Mouse (Mus musculus): Measurements from ENCODE around the gene Slc9a8. TPM values are rescaled to one million over a fixed set of nuclear protein-coding genes. Genes with fewer than 3 reads are reported as not detected.

The Slc9a8 gene
- total RNA-seq, 2 experiments from 2014 or later, result 21.8 to 23.9 TPM

DNA sequence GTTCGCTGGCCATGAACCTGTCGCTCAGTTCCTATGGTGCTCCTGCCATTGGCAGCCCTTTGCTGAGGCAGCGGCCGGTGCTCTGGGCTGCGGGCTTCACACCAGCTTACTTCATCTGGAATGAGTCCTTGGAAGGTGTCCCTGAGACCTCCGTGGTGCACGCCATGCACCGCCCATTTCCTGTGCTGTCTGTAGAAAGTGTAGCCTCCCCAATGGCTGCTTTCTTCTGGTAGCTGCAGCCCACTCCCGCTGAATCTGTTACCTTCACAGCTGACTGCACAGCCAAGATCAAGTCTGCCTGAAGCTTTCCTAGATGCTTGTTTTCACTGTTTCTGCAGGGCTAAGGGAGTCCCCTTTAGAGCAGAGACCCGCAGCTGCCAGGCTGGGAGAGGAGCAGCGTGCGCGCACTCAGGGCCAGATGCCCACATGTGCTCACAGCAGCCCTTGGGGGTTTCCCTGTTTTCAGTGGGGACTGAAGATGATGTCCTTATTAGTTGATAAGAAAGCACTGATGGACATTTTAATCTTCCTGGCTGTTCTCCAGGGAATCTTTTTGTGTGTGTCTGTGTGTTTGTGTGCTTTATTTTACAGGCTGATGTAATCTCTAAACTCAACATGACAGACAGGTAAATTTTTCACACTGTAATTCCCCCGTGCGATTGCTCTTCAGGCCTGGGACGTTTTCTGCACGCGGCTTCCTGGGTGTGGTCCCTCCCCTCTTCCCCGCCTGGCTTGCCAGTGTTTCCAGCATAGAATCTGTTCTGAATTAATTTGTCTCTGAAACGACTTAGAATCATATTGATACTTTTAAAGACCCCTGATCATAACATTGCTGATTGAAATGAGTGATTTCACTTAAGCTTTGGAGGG, 24.6 kb downstream of the Slc9a8 start:
- intact Hi-C loops (cut with DNase I), result no loop called here
- DNase-seq (ENCODE audit: low spot score), result no peak

DNA sequence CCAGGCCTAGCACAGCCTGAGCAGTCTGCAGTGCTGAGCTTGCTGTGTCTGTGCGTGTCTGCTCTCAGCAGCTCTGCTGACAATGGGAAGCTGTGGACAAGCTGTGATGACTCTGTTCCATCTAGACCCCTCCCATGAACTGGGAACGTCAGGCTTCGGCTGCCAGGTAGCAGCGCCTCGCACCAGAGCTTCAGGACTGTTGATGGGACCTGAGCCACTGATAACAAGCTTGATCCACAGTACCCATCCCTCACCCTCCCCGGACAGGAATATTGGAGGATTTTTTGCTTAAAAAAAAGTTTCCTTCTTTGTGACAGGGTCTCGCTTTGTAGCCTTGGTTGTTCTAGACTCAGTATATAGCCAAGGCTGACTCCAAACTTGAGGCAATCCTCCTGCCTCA, 25.7 kb downstream of the Slc9a8 start:
- DNase-seq (ENCODE audit: low spot score), result no peak
- intact Hi-C loops (cut with DNase I), result no loop called here

DNA sequence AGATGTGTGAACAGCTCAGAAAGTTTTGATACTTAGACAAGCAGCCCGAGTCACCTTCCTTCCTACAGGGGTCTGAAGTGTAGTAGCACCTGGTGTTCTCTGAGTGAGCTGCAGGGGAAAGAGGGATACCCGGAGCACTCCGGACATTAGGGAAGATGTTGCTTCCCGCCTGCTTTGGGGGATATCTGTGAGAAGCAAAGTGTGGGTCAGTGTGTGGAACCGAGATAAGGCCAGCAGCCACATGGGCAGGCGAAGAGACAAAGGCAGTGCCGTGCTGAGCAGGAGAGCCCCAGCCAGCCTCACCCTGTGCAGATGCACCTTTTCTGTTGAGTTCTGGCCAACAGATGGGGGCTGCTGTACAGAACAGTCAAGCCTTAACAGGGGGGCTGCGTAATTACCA, 26.1 kb downstream of the Slc9a8 start:
- DNase-seq (ENCODE audit: low spot score), result no peak
- intact Hi-C loops (cut with DNase I), result no loop called here

DNA sequence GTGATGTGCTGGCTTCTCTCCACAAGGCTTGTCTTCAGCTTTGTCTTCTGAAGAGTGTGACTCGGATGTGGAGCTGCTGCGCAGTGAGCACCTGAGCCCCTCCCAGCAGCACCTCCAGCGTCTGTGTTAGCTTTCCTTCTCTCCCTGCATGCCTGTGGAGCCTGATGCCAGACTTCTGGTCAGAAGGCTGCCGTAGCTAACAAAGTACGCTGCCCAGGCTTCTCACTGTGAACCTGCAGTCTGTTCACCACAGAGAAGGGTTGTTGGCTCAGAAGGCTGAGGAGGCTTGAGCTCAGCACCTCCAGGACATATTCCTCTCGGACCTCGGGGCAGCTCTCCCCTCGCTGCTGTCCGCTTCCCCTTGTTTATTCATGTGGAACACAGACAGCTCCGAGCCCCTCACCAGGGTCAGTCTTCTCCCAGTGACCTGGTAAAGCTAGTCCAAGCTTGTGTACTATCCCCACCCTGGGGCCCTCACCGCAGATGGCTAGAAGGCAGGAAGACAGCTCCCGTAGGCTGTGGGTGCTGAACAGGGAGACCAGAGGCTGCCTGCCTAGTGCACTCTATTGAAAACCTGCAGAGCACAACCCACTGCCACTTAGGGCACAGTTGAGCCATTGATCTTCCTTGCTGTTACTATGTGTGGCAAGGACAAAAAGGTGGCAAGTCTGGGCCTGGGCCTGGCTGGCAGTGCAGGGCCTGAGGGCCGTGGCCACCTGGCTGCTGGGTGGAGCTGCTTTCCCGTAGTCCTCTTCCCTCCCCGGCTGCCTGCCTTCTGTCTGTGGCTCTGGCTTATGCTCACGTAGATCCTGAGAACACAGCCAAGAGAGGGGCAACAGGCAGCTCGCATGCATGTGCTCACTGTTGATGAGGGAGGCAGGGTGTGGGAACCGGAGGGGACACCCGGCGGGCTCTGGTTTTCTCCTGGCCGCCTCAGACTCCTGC, 28.1 kb downstream of the Slc9a8 start:
- no peak for DNase-seq (ENCODE audit: low spot score)
- intact Hi-C loops (cut with DNase I), result no loop called here

DNA sequence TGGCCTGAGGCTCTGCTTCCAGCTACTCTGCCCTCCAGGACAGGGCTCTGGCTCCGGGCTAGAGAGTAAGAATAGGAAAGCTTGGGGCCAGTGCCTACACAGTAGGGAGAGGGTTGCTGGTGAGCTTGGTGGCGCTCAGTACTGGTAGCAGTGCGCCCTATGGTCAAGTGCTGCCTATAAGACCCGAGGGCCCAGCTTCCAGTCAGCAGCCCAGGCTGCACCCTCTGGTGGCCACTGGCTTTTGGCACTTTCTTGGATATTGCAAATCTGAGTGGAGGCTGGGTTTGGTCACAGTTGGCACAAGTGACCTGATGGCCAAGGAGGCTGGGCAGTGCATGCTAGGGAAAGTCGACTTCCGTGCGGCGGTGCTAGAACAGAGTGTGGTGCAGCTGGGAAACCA, 29.1 kb downstream of the Slc9a8 start:
- no peak for DNase-seq (ENCODE audit: low spot score)

DNA sequence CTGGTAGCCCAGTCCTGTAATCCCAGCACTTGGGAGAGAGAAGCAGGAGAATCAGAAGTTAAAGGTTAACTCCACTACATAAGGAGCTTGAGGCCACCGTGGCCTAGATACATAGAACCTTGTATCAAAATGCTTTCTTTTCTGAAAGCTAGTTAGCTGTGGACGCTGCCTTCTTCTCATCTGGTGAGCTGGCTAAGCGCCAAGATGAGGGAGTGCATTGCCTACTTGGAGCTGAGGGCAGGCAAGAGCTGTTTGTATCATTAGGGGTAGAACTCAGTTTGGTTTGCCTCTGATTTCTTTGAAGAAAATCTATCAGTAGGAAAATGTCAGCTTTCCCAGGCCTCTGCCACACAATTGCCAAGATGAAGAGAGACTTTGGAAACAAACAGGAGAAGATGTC, 32.3 kb downstream of the Slc9a8 start:
- no peak for DNase-seq (ENCODE audit: low spot score)
- intact Hi-C loops (cut with DNase I), result no loop called here

More for the DNA sequence above, 29.1 kb downstream of the Slc9a8 start:
- intact Hi-C loops (cut with DNase I), result no loop called here

DNA sequence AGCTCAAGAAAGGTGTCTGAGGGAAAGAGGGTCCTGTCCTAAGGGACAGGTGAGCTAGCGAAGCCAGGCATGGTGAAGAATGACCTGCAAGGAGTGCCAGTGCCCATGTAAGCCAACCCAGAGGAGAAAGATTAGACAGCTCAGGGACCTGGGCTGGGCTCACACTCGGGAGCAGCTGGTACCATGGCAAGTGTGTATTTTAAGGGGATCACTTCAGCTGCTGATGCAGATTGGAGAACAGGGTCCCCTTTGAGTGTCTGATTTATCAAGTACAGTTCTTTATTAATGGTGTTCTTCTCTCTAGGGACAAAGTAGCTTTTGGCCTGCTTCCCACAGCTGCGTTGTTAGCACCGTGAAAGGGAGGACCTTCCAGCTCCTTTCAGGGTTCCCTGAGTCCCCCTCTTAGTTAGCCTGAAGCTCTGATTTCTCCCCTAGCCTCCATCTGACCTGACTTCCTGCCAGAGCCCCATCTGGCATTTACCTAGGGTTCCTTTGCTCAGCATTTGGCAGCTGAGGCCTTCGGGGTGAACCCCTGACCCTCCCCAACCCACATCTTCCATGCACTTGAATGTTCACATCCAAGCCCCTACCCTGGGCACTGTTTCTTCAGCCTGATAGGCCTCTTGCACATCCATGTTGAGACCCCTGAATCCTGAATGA, 35.0 kb downstream of the Slc9a8 start:
- intact Hi-C loops (cut with DNase I), result no loop called here
- no peak for DNase-seq (ENCODE audit: low spot score)

DNA sequence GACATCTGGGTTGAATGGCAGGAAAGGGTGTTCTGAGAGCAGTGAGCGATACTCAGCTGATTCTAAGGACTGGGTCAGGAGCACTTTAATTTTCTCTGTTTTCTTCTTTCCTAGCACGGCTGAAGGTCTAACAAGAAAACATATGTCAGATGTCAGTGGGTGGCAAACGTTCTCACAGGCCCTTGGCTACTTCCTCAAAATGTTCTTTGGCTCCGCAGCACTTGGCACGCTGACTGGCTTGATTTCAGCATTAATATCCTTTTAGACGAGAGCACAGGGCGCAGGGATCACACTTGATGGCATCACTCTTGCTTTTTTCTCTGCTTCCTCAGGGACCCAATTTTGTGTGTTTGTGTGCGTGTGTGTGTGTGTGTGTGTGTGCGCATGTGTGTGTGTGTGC, 35.7 kb downstream of the Slc9a8 start:
- no peak for DNase-seq (ENCODE audit: low spot score)
- intact Hi-C loops (cut with DNase I), result no loop called here

DNA sequence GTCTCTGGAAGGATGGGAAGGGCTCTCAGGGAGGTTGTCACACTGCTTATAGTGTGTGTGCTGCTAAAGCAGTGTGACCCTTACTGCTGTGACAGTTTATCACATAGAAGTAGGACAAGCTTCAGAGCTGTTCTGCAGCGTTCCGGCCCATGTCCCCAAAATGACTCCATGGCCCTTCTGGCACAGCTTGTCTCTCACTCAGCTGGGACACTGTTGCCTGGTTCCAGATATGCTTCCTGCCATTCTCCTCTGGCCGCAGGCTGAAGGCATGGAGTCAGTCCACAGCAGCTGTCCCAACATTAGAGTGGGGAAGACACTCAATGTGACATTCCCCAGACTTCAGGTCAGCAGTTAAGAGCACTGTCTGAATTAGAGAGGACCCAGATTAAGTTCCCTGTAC, 37.0 kb downstream of the Slc9a8 start:
- intact Hi-C loops (cut with DNase I), result no loop called here
- DNase-seq (ENCODE audit: low spot score), result no peak

DNA sequence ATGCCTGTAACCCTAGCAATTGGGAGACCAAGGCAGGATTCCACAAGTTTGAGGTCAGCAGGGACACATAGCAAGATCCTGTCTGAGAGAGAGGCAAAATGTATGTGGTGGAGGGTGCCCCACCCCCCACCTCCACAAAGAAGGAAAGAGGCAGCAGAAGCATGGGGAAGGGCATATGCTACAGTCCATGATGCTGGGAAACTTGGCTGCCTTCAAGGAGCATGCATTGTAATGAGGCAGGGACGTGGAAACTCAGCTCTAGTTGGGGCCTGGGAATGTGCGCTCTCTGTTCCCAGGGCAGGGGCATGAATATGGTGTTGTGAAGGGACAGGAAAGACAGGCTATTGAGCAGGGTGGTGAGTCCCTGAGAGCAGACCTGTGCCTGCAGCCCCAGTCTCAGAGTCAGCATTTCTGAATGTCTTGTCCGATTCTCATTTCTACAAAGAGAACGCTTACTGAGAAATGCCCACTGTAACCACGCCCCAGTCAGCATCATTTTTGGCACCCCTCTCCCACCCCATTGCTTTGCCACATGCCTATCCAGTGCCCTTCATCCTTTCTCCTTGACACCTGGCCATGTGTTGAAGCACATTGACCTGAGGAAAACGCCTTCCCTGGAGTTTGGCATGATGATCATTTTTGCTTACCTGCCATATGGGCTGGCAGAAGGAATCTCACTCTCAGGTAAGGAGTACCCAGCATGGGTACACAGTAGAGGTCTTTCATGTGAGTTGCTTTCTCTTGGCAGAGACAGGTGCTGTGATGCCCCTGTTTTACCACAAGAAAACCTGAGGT, 37.8 kb downstream of the Slc9a8 start:
- no peak for DNase-seq (ENCODE audit: low spot score)
- intact Hi-C loops (cut with DNase I), result no loop called here

DNA sequence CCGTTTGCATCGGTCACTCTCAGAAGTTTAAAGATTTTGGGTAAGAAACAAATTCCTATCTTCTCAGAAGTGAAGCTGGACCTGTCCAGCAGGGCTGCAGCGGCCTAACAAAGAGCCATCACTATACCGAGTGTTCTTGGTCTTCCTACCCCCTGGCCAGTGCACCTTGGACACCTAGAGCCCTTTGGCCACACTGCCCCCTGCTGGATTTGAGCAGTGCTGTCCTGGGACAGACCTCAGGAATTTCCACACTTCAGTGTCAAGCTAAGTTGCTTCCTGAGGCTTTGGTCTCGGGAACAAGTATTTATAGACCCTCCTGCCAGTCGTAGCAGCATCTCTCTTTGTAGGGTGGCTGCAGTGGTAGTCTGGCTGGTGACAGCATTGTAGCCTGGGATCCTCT, 41.4 kb downstream of the Slc9a8 start:
- intact Hi-C loops (cut with DNase I), result loop anchor here (2.0 to 5.0 kb wide), 2 partner anchors 182 to 241 kb away; no protein-coding TSS in a partner anchor
- DNase-seq (ENCODE audit: low spot score), result no peak

DNA sequence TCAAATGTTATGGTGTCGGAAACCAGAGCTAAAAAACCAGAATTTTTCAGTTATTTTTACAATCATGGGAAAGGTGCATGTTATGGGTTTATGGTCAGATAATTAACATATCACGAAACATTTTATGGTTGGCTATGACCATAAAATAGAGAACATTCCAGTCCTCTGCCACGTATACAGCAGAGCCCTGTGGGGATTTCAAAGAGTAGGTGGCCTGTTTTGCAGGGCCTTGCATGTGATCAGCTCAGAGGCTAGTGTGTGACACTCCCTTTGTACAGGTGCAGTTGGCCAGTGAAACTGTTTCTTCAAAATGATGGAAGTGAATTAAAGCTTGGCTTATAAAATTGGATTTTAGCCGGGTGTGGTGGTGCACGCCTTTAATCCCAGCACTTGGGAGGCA, 42.3 kb downstream of the Slc9a8 start:
- DNase-seq (ENCODE audit: low spot score), result no peak
- intact Hi-C loops (cut with DNase I), result loop anchor here (2.0 to 5.0 kb wide), 2 partner anchors 183 to 242 kb away; no protein-coding TSS in a partner anchor

DNA sequence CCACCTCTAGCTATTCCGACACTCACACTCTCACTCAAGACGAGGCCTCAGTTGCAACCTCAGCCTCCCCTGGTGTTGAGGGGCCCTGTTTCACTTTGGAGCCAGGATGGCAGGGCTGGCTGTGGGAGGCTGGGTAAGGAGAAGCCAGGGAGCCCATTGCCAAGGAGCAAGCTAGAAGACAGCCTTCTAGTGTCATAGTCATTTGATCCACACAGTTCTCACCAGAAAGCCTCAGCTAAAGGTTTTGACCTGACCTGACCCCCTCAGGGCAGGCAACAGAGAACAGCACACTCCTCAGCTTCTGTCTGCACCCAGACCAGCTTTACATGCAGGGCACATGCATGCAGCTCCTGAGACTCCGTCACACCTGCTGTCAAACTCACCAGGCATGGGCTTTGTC, 44.4 kb downstream of the Slc9a8 start:
- intact Hi-C loops (cut with DNase I), result no loop called here
- no peak for DNase-seq (ENCODE audit: low spot score)

DNA sequence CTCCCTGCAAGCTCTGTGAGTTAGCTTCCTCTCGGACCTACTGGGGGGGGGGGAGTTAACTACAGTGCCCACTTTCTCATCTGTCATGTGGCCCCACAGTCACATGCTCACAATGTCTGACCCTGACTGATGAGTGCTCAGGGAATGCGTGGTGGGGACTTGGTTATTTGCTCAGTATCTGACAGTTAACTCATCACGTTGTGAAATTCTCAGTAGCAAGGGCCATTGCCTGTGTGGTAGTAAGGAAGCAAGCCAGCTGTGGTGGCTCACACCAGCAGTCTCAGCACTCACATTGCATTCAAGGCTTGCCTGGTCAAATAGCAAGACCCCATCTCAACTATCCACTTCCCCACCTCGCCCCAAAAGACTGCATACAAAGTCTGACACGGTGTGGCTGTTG, 45.7 kb downstream of the Slc9a8 start:
- intact Hi-C loops (cut with DNase I), result no loop called here
- no peak for DNase-seq (ENCODE audit: low spot score)

DNA sequence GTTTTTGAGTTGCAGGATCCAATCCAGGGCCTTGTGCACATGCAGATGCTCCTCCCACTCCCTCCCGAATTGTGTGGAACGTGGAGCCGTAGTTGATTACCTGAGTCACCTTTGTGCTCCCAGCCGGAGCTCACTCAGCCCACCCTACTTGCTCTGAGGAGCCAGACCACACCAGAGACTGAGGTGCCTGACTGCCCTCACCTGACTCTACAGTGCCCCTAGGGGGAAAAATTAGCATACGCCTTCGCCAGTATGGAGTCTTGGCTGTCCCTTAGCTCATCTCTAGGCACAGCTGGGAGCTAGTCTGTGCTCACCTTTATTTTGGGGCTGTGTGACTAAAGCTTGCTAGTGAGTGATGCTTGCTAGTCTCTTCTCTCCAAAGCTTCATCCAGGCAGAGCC, 46.9 kb downstream of the Slc9a8 start:
- intact Hi-C loops (cut with DNase I), result no loop called here
- DNase-seq (ENCODE audit: low spot score), result no peak

DNA sequence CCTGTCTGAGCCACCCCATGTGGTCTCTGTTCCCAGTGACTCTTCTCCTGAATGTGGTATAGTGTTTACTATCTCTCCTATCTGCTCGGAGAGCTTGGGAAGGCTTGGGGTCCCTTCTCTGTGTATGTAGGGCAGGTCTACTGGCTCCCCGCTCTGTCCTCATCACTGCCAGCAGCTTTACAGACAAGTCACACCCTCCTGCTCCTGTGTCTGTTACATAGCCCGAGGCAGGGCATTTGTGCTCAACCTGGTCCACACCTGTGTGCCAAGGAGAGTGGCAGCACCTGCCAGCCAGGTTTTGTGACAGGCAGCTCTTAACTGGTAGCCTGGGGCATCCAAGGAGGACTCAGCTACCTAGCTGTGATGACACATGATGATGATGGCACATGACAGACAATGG, 49.1 kb downstream of the Slc9a8 start:
- DNase-seq (ENCODE audit: low spot score), result no peak
- intact Hi-C loops (cut with DNase I), result no loop called here

DNA sequence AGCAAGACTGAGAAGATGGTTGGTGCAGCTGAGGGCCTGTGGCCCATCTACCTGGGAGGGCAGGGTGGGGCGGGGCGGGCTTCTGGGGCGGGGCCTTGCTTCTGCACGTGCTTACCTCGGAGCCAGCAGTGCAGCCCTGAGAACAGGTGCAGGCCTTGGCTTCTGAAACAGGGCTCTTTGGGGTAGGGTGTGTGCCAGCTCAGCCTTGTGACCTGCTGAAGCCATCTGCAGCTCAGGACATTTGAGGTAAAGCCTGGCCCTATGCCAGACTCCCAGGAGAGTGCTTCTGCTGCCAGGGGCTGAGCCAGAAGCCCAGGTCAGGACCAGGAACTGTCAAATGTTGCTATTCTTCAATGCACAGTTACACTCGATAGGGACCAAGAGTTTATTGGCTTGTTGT, 50.1 kb downstream of the Slc9a8 start:
- no peak for DNase-seq (ENCODE audit: low spot score)
- intact Hi-C loops (cut with DNase I), result no loop called here

DNA sequence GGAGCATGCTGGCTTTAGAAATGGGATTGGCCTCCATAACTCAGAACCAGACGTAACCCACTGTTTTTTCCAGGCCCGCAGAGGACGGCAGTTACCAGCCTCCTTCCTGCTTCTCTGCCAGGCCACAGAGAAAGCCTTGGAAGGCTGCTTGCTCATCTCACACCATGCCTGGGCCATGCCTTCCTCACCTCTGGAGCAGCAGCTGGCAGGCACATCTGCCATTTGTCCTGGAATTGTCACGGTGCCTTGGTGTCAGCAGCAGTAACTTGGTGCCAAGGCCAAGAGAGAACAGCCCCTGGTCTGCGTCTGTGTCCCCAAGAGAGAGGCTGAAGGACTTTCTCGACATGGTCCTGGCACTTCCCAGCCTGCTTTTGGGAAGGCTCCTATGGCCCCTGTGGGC, 52.7 kb downstream of the Slc9a8 start:
- no peak for DNase-seq (ENCODE audit: low spot score)
- intact Hi-C loops (cut with DNase I), result no loop called here

DNA sequence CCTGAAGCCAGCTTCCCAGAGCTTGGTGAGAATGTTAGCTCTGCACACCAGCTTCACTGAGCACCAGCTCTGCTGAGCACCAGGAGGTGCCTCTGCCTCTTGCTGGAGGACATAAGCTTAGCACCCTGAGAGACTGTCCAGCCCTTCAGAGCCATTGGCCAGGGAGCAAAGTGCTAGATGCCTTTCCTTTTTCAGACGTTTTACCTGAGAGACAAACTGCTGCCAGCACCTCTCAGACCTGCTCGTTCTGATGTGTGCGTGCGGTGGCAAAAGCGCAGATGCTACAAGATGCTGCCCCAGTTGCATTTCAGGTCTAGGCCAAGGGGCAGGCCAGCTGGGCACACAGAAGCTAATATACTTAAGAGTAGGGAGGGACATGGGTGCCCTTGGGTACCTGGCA, 54.1 kb downstream of the Slc9a8 start:
- intact Hi-C loops (cut with DNase I), result no loop called here
- DNase-seq (ENCODE audit: low spot score), result no peak
